Mouse (Mus musculus): ENCODE measurements around the gene Mynn.

DNA sequence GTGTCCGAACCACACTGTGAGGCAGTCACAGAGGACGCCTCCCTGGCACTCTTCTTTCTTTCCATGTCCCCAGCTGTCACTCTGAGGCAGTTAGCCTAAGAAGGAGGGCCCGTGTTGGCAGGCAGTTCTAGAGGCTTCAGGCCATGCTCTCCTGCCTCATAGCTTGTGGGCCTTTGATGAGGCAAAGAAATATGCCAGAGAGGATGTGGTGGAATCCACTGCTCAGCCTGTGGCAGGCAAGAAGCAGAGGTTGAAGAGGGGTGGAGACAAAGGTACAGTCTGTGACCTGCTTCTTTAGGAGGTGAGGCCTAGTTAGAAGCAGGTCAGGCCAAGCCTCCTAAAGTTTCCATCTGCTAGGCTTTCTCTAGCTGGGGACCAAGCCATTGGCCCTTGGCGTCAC, 9.1 kb downstream of the Mynn start:
- TF ChIP-seq CTCF (IDR thresholded peaks at IDR 0.05; ENCODE audit: low read depth, low read length) = no peak
- no peak for TF ChIP-seq POLR2A (IDR thresholded peaks at IDR 0.05; ENCODE audit: extremely low read depth, insufficient read depth, low read length)

Data from liver, adult 2 months (tissue).